Mouse (Mus musculus): ENCODE results near the gene Isg20.

- no peak for TF ChIP-seq POLR2A (IDR thresholded peaks at IDR 0.05; ENCODE audit: control insufficient read depth, extremely low read depth, insufficient read depth, low read length, poor library complexity)
- TF ChIP-seq CTCF (IDR thresholded peaks at IDR 0.05; ENCODE audit: borderline replicate concordance, control insufficient read depth, extremely low read depth, insufficient read depth, low read length, poor library complexity): no peak
Observed at GRCm38 (mm10) chr7:78914896-78915510, 1.8 kb downstream of the Isg20 start.

Measured in thymus, adult 2 months (tissue).